Mouse (Mus musculus): ENCODE results near the gene Ggct. TPM values are rescaled to one million over a fixed set of nuclear protein-coding genes. Genes with fewer than 3 reads are reported as not detected.

The Ggct gene
- 10.2 and 11.1 TPM in 2 replicates for polyA plus RNA-seq (2015; fragmentation: Nextera tagmentation; extraction: Ambion mirVana)

DNA sequence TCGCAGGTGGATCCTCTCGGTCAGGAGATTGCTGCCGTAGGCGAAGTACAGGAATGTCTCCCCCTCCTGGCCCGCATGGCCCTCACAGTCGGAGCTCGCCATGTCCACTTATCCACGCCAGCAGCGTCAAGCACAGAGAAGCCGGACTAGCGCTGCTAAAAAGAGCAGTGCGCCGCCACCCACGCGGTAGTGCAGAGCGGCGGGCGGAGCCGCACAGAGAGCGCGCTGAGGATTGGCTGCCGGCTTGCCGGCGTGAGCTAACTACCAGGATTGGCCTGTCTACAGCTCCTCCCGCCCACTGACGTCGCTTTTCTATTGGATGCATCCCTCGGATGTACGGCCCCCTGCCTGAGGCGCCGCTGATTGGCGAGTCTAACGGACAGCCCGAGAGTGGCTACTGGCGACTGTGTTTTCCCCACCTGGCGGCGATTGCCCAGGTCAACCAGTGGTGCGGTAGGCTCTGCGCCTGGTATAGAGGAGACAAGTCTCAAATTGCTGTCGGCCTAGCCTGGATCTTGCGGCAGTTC, at the start of gene Ggct:
TSS of gene Ggct (minus strand) at position 217 of the 527 bp plus-strand sequence.
- ATAC-seq (ENCODE audit: insufficient read depth, low FRiP score, low read depth), result peak; percentile 100
- Histone ChIP-seq H3K27me3 (replicated peaks) (no peaks in the 10 kb centered on the region), H3K9ac (peak within 1 kb of the TSS; percentile 38; the same call in 1 of the 2 replicates), H3K4me3 (replicated peaks) (peak within 1 kb of the TSS; percentile 58), H3K4me1 (peaks cover 6% of the 10 kb centered on the region; the same call in 1 of the 2 replicates), H3K36me3 (no peaks in the 10 kb centered on the region), H3K9me3 (no peaks in the 10 kb centered on the region), H3K27ac (0 out of 2 replicates have a peak within 1 kb of the TSS, but pooled peaks have one; percentile 51), H3K4me2 (peak within 1 kb of the TSS; percentile 98)
- whole genome bisulfite sequencing, result 1% methylated on average over 41 of the region's 41 CpGs

DNA sequence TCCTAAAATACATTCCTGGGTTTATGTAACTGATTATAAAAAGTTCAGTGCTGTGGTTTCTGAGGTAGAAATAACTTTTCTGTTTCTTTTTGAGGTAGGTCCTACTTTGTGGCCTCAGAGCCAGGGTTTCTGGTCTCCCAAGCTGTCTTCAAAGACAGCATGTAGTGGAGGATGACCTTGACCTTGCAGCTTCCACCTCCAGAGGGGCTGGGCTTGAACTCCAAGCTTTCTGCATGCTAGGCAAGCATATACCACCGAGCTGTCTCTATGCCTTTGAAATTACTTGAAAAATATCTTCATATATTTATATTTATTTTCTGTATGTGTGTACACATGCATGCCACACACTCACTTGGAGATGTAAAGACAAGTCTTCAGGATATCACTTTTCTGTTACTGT, 47.3 kb upstream of the Ggct start:
- H3K36me3 ChIP-seq, result no peaks in the 10 kb centered on the region
- ATAC-seq (ENCODE audit: insufficient read depth, low FRiP score, low read depth), result no peak
- no peak overlapping the region for H3K4me2 ChIP-seq
- no peak overlapping the region for H3K9ac ChIP-seq
- no peaks in the 10 kb centered on the region for H3K27me3 ChIP-seq (replicated peaks)
- no peak overlapping the region for H3K4me3 ChIP-seq (replicated peaks)
- 36% methylated on average over 1 of the region's 1 CpGs for WGBS
- H3K4me1 ChIP-seq, result peaks cover 7% of the 10 kb centered on the region; the same call in 1 of the 2 replicates
- no peak overlapping the region for H3K27ac ChIP-seq
- no peaks in the 10 kb centered on the region for H3K9me3 ChIP-seq

DNA sequence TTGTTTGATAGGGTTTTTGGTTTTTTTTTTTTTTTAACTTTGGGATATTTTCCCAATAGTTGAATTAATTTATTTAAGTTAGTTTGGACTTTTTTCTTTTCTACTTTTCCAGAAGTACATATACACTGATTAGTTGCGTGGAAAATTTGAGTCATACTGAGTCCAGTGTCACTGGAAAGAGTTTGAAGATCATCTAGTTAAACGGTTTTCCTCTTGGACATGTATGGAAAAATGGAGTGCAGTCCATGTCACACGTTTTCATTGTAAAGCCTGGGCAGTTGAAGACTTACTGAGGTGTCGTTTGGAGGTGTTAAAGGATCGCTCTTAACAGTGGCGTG, 46.7 kb upstream of the Ggct start:
- Histone ChIP-seq H3K4me2 (peak overlapping the region; percentile 73), H3K4me1 (peaks cover 7% of the 10 kb centered on the region; the same call in 1 of the 2 replicates), H3K27ac (no peak overlapping the region), H3K27me3 (replicated peaks) (no peaks in the 10 kb centered on the region), H3K9me3 (no peaks in the 10 kb centered on the region), H3K4me3 (replicated peaks) (peak overlapping the region; percentile 97), H3K36me3 (no peaks in the 10 kb centered on the region), H3K9ac (no peak overlapping the region)
- 73% methylated on average over 6 of the region's 6 CpGs for whole genome bisulfite sequencing
- ATAC-seq (ENCODE audit: insufficient read depth, low FRiP score, low read depth), result no peak

DNA sequence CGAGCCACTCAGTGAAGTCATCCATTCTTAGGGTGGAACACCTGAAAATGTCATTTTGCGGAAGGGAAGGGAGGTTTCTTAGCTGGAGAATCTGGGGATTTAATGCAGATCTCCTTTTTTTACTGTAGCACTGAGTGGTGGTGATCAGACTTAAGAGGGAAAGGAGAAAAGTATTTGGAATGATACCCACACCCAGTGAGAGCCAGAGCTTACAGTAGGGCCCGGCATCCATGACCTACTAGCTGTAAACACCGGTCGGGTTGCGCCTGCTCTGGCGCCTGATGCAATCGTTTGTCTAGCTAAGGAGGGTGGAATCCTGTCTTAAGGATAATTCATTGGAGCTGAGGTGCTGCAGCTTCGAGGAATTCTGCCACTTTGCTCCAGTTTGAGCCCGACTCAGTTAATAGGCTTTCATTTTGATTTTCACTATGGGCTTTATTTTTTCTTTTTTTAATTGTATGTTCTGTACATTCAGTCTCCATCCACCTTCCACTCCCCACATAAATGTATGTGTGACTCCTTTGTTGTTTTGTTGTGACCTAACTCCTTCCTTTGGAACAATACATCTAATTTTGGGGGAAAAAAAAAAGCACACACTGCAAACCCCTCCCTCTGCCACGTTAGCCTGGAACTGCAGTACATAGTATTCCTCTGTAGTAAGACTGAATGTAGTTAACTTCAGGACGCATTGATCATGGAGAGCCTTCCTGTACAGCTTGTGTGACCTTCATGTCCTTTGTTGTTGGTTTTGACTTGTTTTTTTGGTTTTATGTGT, 46.1 kb upstream of the Ggct start:
- Histone ChIP-seq H3K4me3 (replicated peaks) (peak overlapping the region; percentile 97), H3K9ac (peak overlapping the region; percentile 98), H3K9me3 (no peaks in the 10 kb centered on the region), H3K36me3 (no peaks in the 10 kb centered on the region), H3K4me1 (peaks cover 7% of the 10 kb centered on the region; the same call in 1 of the 2 replicates), H3K27ac (peak overlapping the region; percentile 96), H3K4me2 (peak overlapping the region; percentile 73), H3K27me3 (replicated peaks) (no peaks in the 10 kb centered on the region)
- 3% methylated on average over 12 of the region's 12 CpGs for WGBS
- ATAC-seq (ENCODE audit: insufficient read depth, low FRiP score, low read depth), result no peak

DNA sequence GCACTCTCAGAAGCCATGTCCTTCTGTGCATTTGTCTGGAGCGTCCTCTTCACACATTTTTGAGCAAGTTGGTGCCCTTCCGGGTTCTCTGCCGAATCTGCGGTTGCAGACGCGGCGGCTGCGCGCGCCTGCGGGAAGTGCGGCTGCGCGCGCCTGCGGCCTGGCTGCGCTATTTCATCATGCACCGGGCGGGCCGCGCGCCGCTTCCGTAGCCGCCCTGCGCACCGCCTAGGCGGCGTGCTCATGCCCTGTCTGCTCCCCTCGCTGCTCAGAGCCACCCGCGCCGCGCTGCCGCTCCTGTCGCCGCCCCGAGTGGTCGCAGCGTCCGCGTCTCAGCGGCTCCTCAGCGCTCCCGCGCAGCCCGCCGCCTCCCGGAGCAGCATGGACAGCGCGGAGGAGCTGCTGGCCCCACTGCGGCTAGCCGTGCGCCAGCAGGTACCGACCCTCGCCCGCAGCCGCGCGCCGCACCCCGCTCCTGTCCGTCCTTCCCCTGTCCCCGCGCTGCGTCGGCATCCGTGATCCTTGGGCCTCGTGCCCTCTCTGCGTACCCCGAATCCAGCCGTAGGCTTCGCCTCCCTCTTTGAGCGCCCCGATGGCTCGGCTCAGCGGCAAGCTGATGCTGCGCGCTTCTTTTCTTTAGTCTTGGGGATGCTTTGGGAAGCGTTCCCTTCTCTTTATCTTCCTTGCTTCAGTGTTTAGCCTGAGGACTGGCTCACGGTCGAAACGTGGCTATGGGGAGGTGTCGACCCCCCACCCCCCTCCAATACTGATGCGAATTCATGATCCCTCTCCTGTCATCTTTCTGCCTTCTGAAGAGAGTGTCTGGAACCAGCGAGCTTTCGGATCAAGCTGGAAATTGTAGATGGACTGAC, 45.3 kb upstream of the Ggct start, which contains the start of gene Gars:
TSS of gene Gars (plus strand) at position 209 of the 872 bp plus-strand sequence.
- Histone ChIP-seq H3K4me1 (peaks cover 7% of the 10 kb centered on the region; the same call in 1 of the 2 replicates), H3K4me3 (replicated peaks) (peak within 1 kb of the TSS; percentile 97), H3K4me2 (peak within 1 kb of the TSS; percentile 73), H3K9me3 (no peaks in the 10 kb centered on the region), H3K27me3 (replicated peaks) (no peaks in the 10 kb centered on the region), H3K27ac (peak within 1 kb of the TSS; percentile 96), H3K9ac (peak within 1 kb of the TSS; percentile 98), H3K36me3 (no peaks in the 10 kb centered on the region)
- ATAC-seq (ENCODE audit: insufficient read depth, low FRiP score, low read depth), result peak; percentile 97
- under 1% methylated on average over 86 of the region's 87 CpGs for WGBS

DNA sequence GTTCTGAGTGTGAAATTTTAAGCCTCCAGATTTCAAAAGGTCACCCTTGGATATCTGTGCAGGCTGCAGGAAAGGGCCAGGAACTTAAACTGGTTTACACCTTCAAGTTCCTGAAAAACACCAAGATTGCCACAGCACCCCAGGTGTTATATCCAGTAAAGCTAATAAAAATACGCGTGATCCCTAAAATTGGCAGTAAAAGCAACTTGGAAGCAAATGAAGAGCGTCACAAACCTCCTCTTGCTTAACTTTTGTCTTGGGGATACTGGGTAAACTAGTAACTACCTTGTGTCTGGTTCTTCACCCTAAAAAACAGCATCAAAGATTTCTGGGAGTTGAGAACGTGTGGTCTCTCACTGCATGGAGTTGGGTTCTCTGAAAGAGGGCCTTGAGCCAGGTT, 44.0 kb upstream of the Ggct start:
- Histone ChIP-seq H3K4me1 (peaks cover 7% of the 10 kb centered on the region; the same call in 1 of the 2 replicates), H3K27me3 (replicated peaks) (no peaks in the 10 kb centered on the region), H3K4me2 (no peak overlapping the region), H3K27ac (no peak overlapping the region), H3K36me3 (no peaks in the 10 kb centered on the region), H3K9me3 (no peaks in the 10 kb centered on the region), H3K4me3 (replicated peaks) (no peak overlapping the region), H3K9ac (no peak overlapping the region)
- WGBS, result 90% methylated on average over 4 of the region's 4 CpGs
- ATAC-seq (ENCODE audit: insufficient read depth, low FRiP score, low read depth), result no peak

DNA sequence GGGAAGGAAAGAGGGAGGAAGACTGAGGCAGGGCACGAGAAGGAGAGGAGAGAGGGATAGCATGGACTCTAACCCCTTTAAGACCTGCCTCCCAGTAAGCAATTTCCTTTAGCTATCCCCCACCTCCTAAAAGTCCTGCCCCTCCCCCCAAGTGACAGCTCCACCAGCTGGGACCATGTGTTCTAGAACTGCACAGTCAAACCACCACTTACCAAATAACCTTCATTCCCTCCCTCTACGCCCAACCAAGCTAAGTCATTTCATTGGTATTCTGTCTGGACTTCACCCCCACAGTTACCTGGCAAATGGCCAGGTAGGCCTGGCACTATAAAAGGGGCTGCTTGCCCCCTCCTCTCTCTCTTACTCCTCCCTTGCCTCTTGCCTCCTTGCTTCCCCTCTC, 34.9 kb upstream of the Ggct start:
- Histone ChIP-seq H3K4me3 (replicated peaks) (no peak overlapping the region), H3K27me3 (replicated peaks) (no peaks in the 10 kb centered on the region), H3K4me2 (no peak overlapping the region), H3K36me3 (no peaks in the 10 kb centered on the region), H3K27ac (no peak overlapping the region), H3K4me1 (no peaks in the 10 kb centered on the region), H3K9ac (no peak overlapping the region), H3K9me3 (no peaks in the 10 kb centered on the region)
- 65% methylated on average over 2 of the region's 2 CpGs for WGBS
- ATAC-seq (ENCODE audit: insufficient read depth, low FRiP score, low read depth), result no peak

DNA sequence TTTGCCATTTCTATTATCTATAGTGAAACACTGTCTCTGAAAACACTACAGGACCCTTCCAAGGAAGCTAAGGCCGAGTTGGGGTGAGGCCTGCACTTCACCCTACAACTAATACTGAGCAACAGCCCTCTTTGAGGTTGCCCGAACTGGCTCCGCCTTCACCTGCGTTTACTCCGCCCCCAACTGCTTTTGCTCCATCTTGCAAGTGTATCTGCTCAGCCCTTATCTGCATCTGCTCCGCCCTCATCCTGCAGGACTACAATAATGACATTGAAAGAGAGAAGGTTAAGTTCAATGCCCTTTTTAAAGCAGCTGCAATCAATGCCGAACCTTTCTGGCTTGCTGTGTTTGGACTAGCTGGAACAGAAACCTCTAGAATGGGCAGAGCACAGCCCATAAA, 29.1 kb upstream of the Ggct start:
- Histone ChIP-seq H3K4me1 (peaks cover under 1% of the 10 kb centered on the region), H3K4me3 (replicated peaks) (no peak overlapping the region), H3K4me2 (no peak overlapping the region), H3K36me3 (no peaks in the 10 kb centered on the region), H3K9me3 (no peaks in the 10 kb centered on the region), H3K9ac (no peak overlapping the region), H3K27me3 (replicated peaks) (no peaks in the 10 kb centered on the region), H3K27ac (no peak overlapping the region)
- 79% methylated on average over 7 of the region's 7 CpGs for WGBS
- ATAC-seq (ENCODE audit: insufficient read depth, low FRiP score, low read depth), result no peak

DNA sequence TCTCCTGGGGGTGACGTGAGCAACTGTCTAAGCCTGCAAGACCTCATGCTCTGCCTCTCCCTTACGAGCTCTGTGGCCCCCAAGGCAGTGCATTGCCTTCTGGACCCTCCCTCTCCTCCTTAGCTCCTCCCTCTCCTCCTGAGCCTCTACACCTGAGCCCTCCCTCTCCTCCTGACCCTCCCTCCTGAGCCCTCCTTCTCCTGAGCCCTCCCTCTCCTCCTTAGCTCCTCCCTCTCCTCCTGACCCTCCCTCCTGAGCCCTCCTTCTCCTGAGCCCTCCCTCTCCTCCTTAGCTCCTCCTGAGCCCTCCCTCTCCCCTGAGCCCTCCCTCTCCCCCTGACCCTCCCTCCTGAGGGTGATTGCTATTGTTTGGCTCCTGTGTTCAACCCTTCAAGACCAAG, 25.7 kb upstream of the Ggct start:
- Histone ChIP-seq H3K36me3 (no peaks in the 10 kb centered on the region), H3K9ac (no peak overlapping the region), H3K27me3 (replicated peaks) (no peaks in the 10 kb centered on the region), H3K9me3 (no peaks in the 10 kb centered on the region), H3K4me3 (replicated peaks) (no peak overlapping the region), H3K4me2 (no peak overlapping the region), H3K27ac (no peak overlapping the region), H3K4me1 (peaks cover 6% of the 10 kb centered on the region)
- WGBS, result 80% methylated on average over 2 of the region's 2 CpGs
- no peak for ATAC-seq (ENCODE audit: insufficient read depth, low FRiP score, low read depth)

DNA sequence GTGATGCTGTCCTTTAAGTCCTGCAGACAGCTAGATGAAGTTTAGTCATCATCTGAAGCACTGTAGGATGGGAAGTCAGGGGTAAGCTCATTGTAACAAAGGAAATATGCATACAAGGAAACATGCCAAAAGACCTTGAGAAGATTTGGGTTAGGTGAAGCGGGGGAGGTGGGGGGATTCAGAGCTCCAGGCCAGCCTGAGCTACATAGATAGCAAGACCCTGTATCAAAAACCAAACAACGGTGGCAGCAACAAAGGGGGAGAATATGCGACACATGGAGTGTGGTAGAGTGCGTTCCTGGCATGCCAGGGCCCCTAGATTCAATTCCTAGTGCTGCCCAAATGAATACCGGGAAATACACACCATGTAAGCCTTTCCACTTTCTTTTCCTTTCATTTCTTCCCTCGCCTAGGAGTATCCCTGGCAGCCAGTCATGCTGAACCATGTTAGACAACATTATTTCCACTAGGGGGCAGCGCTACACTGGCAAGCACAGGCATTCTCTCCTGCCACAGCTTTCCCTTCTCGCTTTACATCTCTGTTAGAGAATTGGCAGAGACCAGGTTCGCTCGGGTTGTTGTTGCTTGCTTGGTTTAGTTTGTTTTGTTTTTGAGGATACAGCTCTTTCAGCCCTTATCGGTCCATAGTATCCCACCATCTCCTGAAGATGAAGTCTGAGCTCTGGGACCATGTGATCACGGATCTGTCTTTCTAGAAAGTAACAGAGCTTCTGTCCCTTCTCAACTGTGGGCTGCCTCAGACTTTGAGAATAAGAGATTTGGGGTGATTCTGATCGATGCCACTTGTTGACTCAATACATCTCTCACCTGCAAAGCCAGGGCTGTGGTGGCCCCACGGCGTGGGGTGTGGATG, 24.2 kb upstream of the Ggct start:
- H3K9me3 ChIP-seq, result no peaks in the 10 kb centered on the region
- WGBS, result 24% methylated on average over 15 of the region's 15 CpGs
- H3K4me3 ChIP-seq (replicated peaks), result no peak overlapping the region
- no peak overlapping the region for H3K27ac ChIP-seq
- 0 out of 2 replicates have a peak, but pooled peaks have one; percentile 29 for ATAC-seq (ENCODE audit: insufficient read depth, low FRiP score, low read depth)
- no peaks in the 10 kb centered on the region for H3K27me3 ChIP-seq (replicated peaks)
- peak overlapping the region; percentile 38; the same call in 1 of the 2 replicates for H3K4me2 ChIP-seq
- H3K4me1 ChIP-seq, result peaks cover 6% of the 10 kb centered on the region
- H3K36me3 ChIP-seq, result no peaks in the 10 kb centered on the region
- H3K9ac ChIP-seq, result no peak overlapping the region

DNA sequence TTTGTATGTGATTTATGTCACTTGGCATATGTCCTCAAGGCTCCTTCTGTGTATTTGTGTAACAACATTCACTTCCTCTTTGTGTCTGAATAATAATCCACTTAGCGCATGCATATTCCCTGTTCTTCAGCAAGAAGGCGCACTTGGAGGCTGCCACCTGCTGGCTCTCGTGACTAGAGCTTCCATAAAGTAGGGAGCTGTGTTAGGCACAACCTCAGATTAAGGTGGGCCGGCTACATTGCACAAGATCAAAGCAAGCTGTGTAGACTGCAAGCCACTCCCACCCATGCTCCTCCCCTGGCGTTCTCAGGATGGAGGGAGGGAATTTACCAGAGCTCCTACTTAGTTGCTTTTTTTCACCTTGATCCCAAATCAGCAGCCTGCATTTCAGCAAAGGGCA, 23.5 kb upstream of the Ggct start:
- no peaks in the 10 kb centered on the region for H3K36me3 ChIP-seq
- WGBS, result 14% methylated on average over 5 of the region's 5 CpGs
- no peaks in the 10 kb centered on the region for H3K27me3 ChIP-seq (replicated peaks)
- H3K9ac ChIP-seq, result no peak overlapping the region
- H3K4me1 ChIP-seq, result peaks cover 6% of the 10 kb centered on the region
- H3K27ac ChIP-seq, result no peak overlapping the region
- H3K4me2 ChIP-seq, result no peak overlapping the region
- H3K4me3 ChIP-seq (replicated peaks), result no peak overlapping the region
- ATAC-seq (ENCODE audit: insufficient read depth, low FRiP score, low read depth), result peak; percentile 73
- no peaks in the 10 kb centered on the region for H3K9me3 ChIP-seq
